Mouse (Mus musculus): ENCODE results near the gene Fam217b. TPM values are rescaled to one million over a fixed set of nuclear protein-coding genes. Genes with fewer than 3 reads are reported as not detected.

The Fam217b gene
- total and polyA plus RNA-seq, 2 experiments = 0.15 to 0.18 TPM

- no peak for DNase-seq (ENCODE audit: extremely low read depth, low read depth, low spot score)
- no peak overlapping the region for H3K9ac ChIP-seq (ENCODE audit: low read depth, low read length)
- no peaks in the 10 kb centered on the region for H3K4me1 ChIP-seq (ENCODE audit: control insufficient read depth, insufficient read depth, low read length)
- 79% methylated on average over 6 of the region's 6 CpGs for WGBS
- H3K4me3 ChIP-seq (ENCODE audit: insufficient read depth, low read depth, low read length) = no peak overlapping the region
- no peaks in the 10 kb centered on the region for H3K79me2 ChIP-seq (ENCODE audit: control insufficient read depth, insufficient read depth, low read length)
- H3K27me3 ChIP-seq (ENCODE audit: control insufficient read depth, insufficient read depth, low read length) = no peaks in the 10 kb centered on the region
- H3K27ac ChIP-seq (replicated peaks; ENCODE audit: insufficient read depth, low read depth, low read length) = no peak overlapping the region
- TF ChIP-seq CTCF (IDR thresholded peaks at IDR 0.05; ENCODE audit: low read depth, low read length) (no peak), POLR2A (IDR thresholded peaks at IDR 0.05; ENCODE audit: extremely low read depth, insufficient read depth, low read length) (no peak)
- no peaks in the 10 kb centered on the region for H3K36me3 ChIP-seq (ENCODE audit: control insufficient read depth, insufficient read depth, low read length)
These were observed 7.3 kb downstream of the Fam217b start for GRCm38 (mm10) chr2:178421603-178422002.

DNA sequence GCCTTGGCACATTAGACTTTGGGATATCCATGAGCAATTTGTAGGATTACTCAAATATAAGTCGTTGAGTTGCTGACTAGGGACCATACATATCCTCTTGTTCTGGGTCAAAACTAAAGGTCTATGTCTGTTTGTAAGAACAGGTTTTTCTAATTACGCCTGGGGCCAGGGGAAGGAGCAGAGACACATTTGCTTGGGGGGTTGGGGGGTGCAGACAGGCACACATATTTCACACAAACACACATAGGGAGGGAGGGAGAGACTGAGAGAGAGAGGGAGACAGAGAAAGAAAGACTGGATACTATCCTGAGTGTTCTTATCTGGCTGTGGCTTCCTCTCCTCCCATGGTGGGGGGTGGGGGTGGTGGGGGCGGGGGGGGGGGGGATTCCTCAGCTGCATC lies 7.9 kb downstream of the Fam217b start:
- no peaks in the 10 kb centered on the region for H3K27me3 ChIP-seq (ENCODE audit: control insufficient read depth, insufficient read depth, low read length)
- 37% methylated on average over 3 of the region's 3 CpGs for WGBS
- no peak overlapping the region for H3K4me3 ChIP-seq (ENCODE audit: insufficient read depth, low read depth, low read length)
- no peaks in the 10 kb centered on the region for H3K79me2 ChIP-seq (ENCODE audit: control insufficient read depth, insufficient read depth, low read length)
- no peaks in the 10 kb centered on the region for H3K36me3 ChIP-seq (ENCODE audit: control insufficient read depth, insufficient read depth, low read length)
- H3K9ac ChIP-seq (ENCODE audit: low read depth, low read length) = no peak overlapping the region
- H3K27ac ChIP-seq (replicated peaks; ENCODE audit: insufficient read depth, low read depth, low read length) = no peak overlapping the region
- no peaks in the 10 kb centered on the region for H3K4me1 ChIP-seq (ENCODE audit: control insufficient read depth, insufficient read depth, low read length)
- DNase-seq (ENCODE audit: extremely low read depth, low read depth, low spot score) = no peak
- no peak for TF ChIP-seq CTCF (IDR thresholded peaks at IDR 0.05; ENCODE audit: low read depth, low read length)
- no peak for TF ChIP-seq POLR2A (IDR thresholded peaks at IDR 0.05; ENCODE audit: extremely low read depth, insufficient read depth, low read length)

DNA sequence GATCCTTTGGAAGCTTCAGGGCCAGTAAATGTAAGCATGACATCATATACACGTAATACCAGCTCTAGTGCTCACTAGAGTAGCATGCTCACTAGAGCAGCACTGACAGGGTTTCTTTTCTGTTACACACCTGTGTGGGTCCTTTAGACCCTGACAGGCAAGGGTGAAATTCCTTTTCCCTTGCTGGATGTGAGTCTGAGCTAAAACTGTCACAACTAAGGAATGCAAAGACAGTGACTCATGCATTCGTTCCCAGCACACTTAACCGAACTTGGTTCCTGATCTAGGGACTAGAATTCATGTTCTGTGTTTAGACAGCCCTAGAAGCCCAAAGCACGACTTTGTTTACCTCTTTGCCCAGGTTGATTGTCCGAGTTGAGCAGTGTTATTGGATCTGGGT lies 8.9 kb downstream of the Fam217b start:
- H3K9ac ChIP-seq (ENCODE audit: low read depth, low read length) = no peak overlapping the region
- TF ChIP-seq CTCF (IDR thresholded peaks at IDR 0.05; ENCODE audit: low read depth, low read length) = no peak
- no peak for TF ChIP-seq POLR2A (IDR thresholded peaks at IDR 0.05; ENCODE audit: extremely low read depth, insufficient read depth, low read length)
- WGBS = 59% methylated on average over 5 of the region's 5 CpGs
- no peaks in the 10 kb centered on the region for H3K4me1 ChIP-seq (ENCODE audit: control insufficient read depth, insufficient read depth, low read length)
- H3K27ac ChIP-seq (replicated peaks; ENCODE audit: insufficient read depth, low read depth, low read length) = no peak overlapping the region
- no peaks in the 10 kb centered on the region for H3K79me2 ChIP-seq (ENCODE audit: control insufficient read depth, insufficient read depth, low read length)
- H3K27me3 ChIP-seq (ENCODE audit: control insufficient read depth, insufficient read depth, low read length) = no peaks in the 10 kb centered on the region
- H3K4me3 ChIP-seq (ENCODE audit: insufficient read depth, low read depth, low read length) = no peak overlapping the region
- H3K36me3 ChIP-seq (ENCODE audit: control insufficient read depth, insufficient read depth, low read length) = no peaks in the 10 kb centered on the region
- no peak for DNase-seq (ENCODE audit: extremely low read depth, low read depth, low spot score)

GRCm38 (mm10) chr2:178426229-178426628 lies 11.9 kb downstream of the Fam217b start:
- whole genome bisulfite sequencing = 49% methylated on average over 4 of the region's 4 CpGs
- Histone ChIP-seq H3K4me1 (ENCODE audit: control insufficient read depth, insufficient read depth, low read length) (no peaks in the 10 kb centered on the region), H3K4me3 (ENCODE audit: insufficient read depth, low read depth, low read length) (no peak overlapping the region), H3K79me2 (ENCODE audit: control insufficient read depth, insufficient read depth, low read length) (no peaks in the 10 kb centered on the region), H3K27ac (replicated peaks; ENCODE audit: insufficient read depth, low read depth, low read length) (no peak overlapping the region), H3K9ac (ENCODE audit: low read depth, low read length) (no peak overlapping the region), H3K36me3 (ENCODE audit: control insufficient read depth, insufficient read depth, low read length) (no peaks in the 10 kb centered on the region), H3K27me3 (ENCODE audit: control insufficient read depth, insufficient read depth, low read length) (no peaks in the 10 kb centered on the region)
- no peak for DNase-seq (ENCODE audit: extremely low read depth, low read depth, low spot score)
- TF ChIP-seq POLR2A (IDR thresholded peaks at IDR 0.05; ENCODE audit: extremely low read depth, insufficient read depth, low read length) (no peak), CTCF (IDR thresholded peaks at IDR 0.05; ENCODE audit: low read depth, low read length) (peak; percentile 27; the same call in 1 of the 2 replicates)

DNA sequence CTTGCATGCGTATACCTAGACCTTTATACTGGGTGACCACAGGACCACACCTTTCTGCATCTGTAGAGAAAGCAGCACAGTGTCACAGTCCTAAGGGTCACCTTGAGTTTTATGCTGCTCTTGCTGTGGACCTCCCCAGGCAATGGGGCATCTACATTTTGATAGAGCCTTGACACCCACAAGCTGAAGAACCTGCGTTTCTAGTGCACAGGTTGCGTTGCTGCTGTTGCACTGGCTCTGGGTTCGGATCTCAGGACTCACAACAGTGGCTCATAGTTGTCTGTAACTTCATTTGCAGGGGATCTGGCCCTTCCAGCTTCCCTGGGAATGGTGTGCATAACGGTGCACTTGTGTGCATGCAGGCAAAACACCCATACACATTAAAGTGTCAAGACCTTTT lies 12.9 kb downstream of the Fam217b start:
- H3K4me1 ChIP-seq (ENCODE audit: control insufficient read depth, insufficient read depth, low read length) = no peaks in the 10 kb centered on the region
- no peaks in the 10 kb centered on the region for H3K36me3 ChIP-seq (ENCODE audit: control insufficient read depth, insufficient read depth, low read length)
- WGBS = 81% methylated on average over 5 of the region's 5 CpGs
- no peak overlapping the region for H3K4me3 ChIP-seq (ENCODE audit: insufficient read depth, low read depth, low read length)
- H3K27ac ChIP-seq (replicated peaks; ENCODE audit: insufficient read depth, low read depth, low read length) = no peak overlapping the region
- H3K9ac ChIP-seq (ENCODE audit: low read depth, low read length) = no peak overlapping the region
- H3K27me3 ChIP-seq (ENCODE audit: control insufficient read depth, insufficient read depth, low read length) = no peaks in the 10 kb centered on the region
- no peaks in the 10 kb centered on the region for H3K79me2 ChIP-seq (ENCODE audit: control insufficient read depth, insufficient read depth, low read length)
- DNase-seq (ENCODE audit: extremely low read depth, low read depth, low spot score) = no peak
- no peak for TF ChIP-seq CTCF (IDR thresholded peaks at IDR 0.05; ENCODE audit: low read depth, low read length)
- no peak for TF ChIP-seq POLR2A (IDR thresholded peaks at IDR 0.05; ENCODE audit: extremely low read depth, insufficient read depth, low read length)

DNA sequence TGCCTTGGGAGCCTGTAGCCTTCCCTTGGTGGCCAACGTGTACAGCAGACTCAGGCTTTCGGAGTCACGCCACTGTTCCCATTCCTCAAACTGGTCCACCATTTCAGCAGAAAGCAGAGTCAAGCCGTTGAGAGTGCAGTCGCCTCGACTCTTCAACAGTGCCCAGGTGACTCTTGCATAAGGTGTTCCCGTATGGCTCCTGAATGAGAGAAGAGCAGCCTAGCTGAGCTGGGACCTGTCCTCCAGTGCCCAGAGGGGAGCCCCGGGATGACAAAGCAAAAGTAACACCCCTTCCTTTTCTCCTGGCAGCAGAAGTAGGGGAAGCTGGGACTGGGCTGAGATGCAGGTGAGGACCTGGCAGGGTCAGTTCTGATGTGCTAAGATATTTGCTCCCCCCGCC lies 13.9 kb downstream of the Fam217b start:
- Histone ChIP-seq H3K4me3 (ENCODE audit: insufficient read depth, low read depth, low read length) (no peak overlapping the region), H3K9ac (ENCODE audit: low read depth, low read length) (no peak overlapping the region), H3K27me3 (ENCODE audit: control insufficient read depth, insufficient read depth, low read length) (no peaks in the 10 kb centered on the region), H3K27ac (replicated peaks; ENCODE audit: insufficient read depth, low read depth, low read length) (no peak overlapping the region), H3K79me2 (ENCODE audit: control insufficient read depth, insufficient read depth, low read length) (no peaks in the 10 kb centered on the region), H3K36me3 (ENCODE audit: control insufficient read depth, insufficient read depth, low read length) (no peaks in the 10 kb centered on the region), H3K4me1 (ENCODE audit: control insufficient read depth, insufficient read depth, low read length) (no peaks in the 10 kb centered on the region)
- no peak for DNase-seq (ENCODE audit: extremely low read depth, low read depth, low spot score)
- WGBS = 81% methylated on average over 9 of the region's 9 CpGs
- TF ChIP-seq CTCF (IDR thresholded peaks at IDR 0.05; ENCODE audit: low read depth, low read length) (no peak), POLR2A (IDR thresholded peaks at IDR 0.05; ENCODE audit: extremely low read depth, insufficient read depth, low read length) (no peak)

All from liver, adult 2 months (tissue).